ENCODE assay signal across 9 mouse cellular contexts in the genomic region with DNA sequence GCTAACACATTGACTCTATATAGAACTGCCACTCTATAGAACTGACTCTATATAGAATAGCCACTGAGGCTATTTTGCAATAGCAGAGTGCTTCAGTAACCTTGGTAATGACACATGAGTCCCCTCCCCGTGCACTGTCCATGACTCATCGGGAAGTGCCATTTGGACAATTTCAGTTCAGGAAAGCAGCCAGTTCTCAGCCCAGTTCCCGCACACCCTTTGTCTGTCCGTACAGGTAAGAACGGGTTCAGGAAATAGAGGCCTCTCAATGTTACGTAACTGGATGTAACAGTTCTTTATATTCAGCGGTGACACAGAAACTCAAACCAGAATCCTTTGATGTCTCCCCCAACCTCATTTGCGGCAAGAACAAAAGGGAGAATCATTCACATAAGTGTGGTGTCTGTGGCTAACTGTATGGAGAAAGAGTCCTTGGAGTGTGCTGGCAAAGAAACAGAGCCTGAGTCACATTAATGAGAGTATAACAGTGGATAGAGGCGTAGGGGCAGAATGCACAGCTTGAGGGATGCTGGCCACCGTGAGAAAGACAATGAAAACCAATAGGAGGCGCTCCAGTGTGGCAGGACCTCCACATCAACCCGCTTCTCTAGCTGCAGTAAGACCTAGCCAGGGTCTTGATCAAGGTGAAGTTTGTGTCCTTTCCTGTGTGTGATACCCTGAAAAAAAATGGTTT.
DNase-seq lines count a peak whose midpoint lies in the region; ATAC-seq and TF ChIP-seq lines count a peak whose summit lies in the region.
"Had no signal": no experiment of that assay in that cellular context is flagged by ENCODE, and none has a peak within 500 bp of the region (broad histone marks: within the 10 kb centered on the region; RNA-seq: fewer than 3 reads in every experiment).

No protein-coding gene starts in this region.

- H3K9me3 ChIP-seq in lung, embryonic 14.5 days (ENCODE audit: low read depth, low read length): no peaks in the 10 kb centered on the region
- no peaks in the 10 kb centered on the region for H3K9me3 ChIP-seq in forebrain, embryonic 10.5 days
- no peaks in the 10 kb centered on the region for H3K9me3 ChIP-seq in midbrain, embryonic 12.5 days
- H3K9me3 ChIP-seq: limb, embryonic 12.5 days had no signal

- DNase-seq in lung, embryonic 14.5 days: peak; percentile 20
- no peak for DNase-seq in lung, postnatal 10 days
- peak; percentile 84 for DNase-seq in adrenal gland, adult 2 months
- peak; percentile 15 for DNase-seq in forebrain, embryonic 10.5 days (ENCODE audit: extremely low spot score, low spot score)
- no peak for DNase-seq in yolk sac, embryonic 10.5 days (ENCODE audit: low spot score)
- no peak for DNase-seq in urinary bladder, postnatal 36 days (ENCODE audit: low spot score in 2 of 2)

- H3K4me2 ChIP-seq in lung, embryonic 14.5 days: no peak overlapping the region
- no peak overlapping the region for H3K4me2 ChIP-seq in midbrain, embryonic 12.5 days (replicated peaks)
- H3K4me2 ChIP-seq: limb, embryonic 12.5 days had no signal

- no peaks in the 10 kb centered on the region for H3K27me3 ChIP-seq in lung, embryonic 14.5 days (ENCODE audit: insufficient read depth, low read length)
- no peaks in the 10 kb centered on the region for H3K27me3 ChIP-seq in forebrain, embryonic 10.5 days (ENCODE audit: poor library complexity, severe bottlenecking)
- H3K27me3 ChIP-seq in midbrain, embryonic 12.5 days: no peaks in the 10 kb centered on the region
- H3K27me3 ChIP-seq: limb, embryonic 12.5 days had no signal

- H3K36me3 ChIP-seq in lung, embryonic 14.5 days (ENCODE audit: insufficient read depth): no peaks in the 10 kb centered on the region
- H3K36me3 ChIP-seq in forebrain, embryonic 10.5 days (replicated peaks): no peaks in the 10 kb centered on the region
- no peaks in the 10 kb centered on the region for H3K36me3 ChIP-seq in midbrain, embryonic 12.5 days
- H3K36me3 ChIP-seq: limb, embryonic 12.5 days had no signal

- no peaks in the 10 kb centered on the region for H3K4me1 ChIP-seq in lung, embryonic 14.5 days (ENCODE audit: insufficient read depth)
- H3K4me1 ChIP-seq in forebrain, embryonic 10.5 days: peaks cover 18% of the 10 kb centered on the region
- peaks cover 10% of the 10 kb centered on the region for H3K4me1 ChIP-seq in midbrain, embryonic 12.5 days
- H3K4me1 ChIP-seq: limb, embryonic 12.5 days had no signal

- 51% methylated on average over 12 of the region's 12 CpGs for WGBS in lung, embryonic 14.5 days
- 62% methylated on average over 12 of the region's 12 CpGs for WGBS in forebrain, embryonic 10.5 days
- 65% methylated on average over 12 of the region's 12 CpGs for WGBS in midbrain, embryonic 12.5 days

- H3K27ac ChIP-seq in lung, embryonic 14.5 days (ENCODE audit: low read depth): no peak overlapping the region
- H3K27ac ChIP-seq in forebrain, embryonic 10.5 days: peak overlapping the region; percentile 63
- H3K27ac ChIP-seq in midbrain, embryonic 12.5 days (replicated peaks): no peak overlapping the region; the same call in 1 of the 2 replicates
- H3K27ac ChIP-seq: limb, embryonic 12.5 days had no signal

- H3K9ac ChIP-seq in lung, embryonic 14.5 days: no peak overlapping the region
- H3K9ac ChIP-seq in midbrain, embryonic 12.5 days (replicated peaks): no peak overlapping the region
- H3K9ac ChIP-seq: limb, embryonic 12.5 days had no signal

- no peak for TF ChIP-seq CTCF in lung, embryonic 14.5 days (IDR thresholded peaks at IDR 0.05; ENCODE audit: low read depth)

- ATAC-seq in lung, embryonic 14.5 days (ENCODE audit: insufficient read depth): peak; percentile 82
- ATAC-seq in midbrain, embryonic 12.5 days (ENCODE audit: low FRiP score, low read depth): peak; percentile 72
- no peak for ATAC-seq in erythroblast, adult 5-6 weeks (replicated peaks; ENCODE audit: low FRiP score, poor library complexity, severe bottlenecking)

- H3K4me3 ChIP-seq in lung, embryonic 14.5 days (ENCODE audit: low read depth, low read length): no peak overlapping the region
- no peak overlapping the region for H3K4me3 ChIP-seq in forebrain, embryonic 10.5 days
- no peak overlapping the region for H3K4me3 ChIP-seq in midbrain, embryonic 12.5 days
- H3K4me3 ChIP-seq: limb, embryonic 12.5 days had no signal

Comparison
In these comparisons a context has a peak if more than half of its experiments do, and no peak if none do; other contexts are left out.
1. DNase-seq: peak in lung, embryonic 14.5 days (single experiment), adrenal gland, adult 2 months (single experiment) and forebrain, embryonic 10.5 days (single experiment); none in lung, postnatal 10 days (single experiment), yolk sac, embryonic 10.5 days (single experiment) and urinary bladder, postnatal 36 days (0 of 2).